Mouse (Mus musculus) midbrain, embryonic 13.5 days (tissue): ENCODE results near the gene S100pbp. TPM values are rescaled to one million over a fixed set of nuclear protein-coding genes. Genes with fewer than 3 reads are reported as not detected.

ENCODE experiments used
- ATAC-seq: fragments of 200-750 bp; cut with Nextera tagmentation; 2 replicates; pipeline ENCODE4 v1.8.0; 2017; ENCODE audit warnings: mild to moderate bottlenecking, moderate TSS enrichment, moderate library complexity
- H3K27ac ChIP-seq: fragments of 300-500 bp; sonication (generic); 2 replicates; pipeline ENCODE4 v1.5.1; 2015; ENCODE audit warnings: inconsistent platforms, mild to moderate bottlenecking, moderate library complexity
- H3K27me3 ChIP-seq: fragments of 300-500 bp; sonication (generic); 2 replicates; pipeline ENCODE4 v1.6.1; 2015; ENCODE audit warnings: mild to moderate bottlenecking, inconsistent platforms
- H3K36me3 ChIP-seq: fragments of 300-500 bp; sonication (generic); 2 replicates; pipeline ENCODE4 v1.6.1; 2015; ENCODE audit warnings: mild to moderate bottlenecking, inconsistent platforms
- H3K4me1 ChIP-seq: fragments of 300-500 bp; sonication (generic); replicated peaks from 2 replicates; pipeline ENCODE4 v1.6.1; 2015; ENCODE audit warnings: inconsistent platforms
- H3K4me2 ChIP-seq: fragments of 300-500 bp; sonication (generic); replicated peaks from 2 replicates; pipeline ENCODE4 v1.6.1; 2015; ENCODE audit warnings: moderate library complexity, mild to moderate bottlenecking, inconsistent platforms
- H3K4me3 ChIP-seq: fragments of 300-500 bp; sonication (generic); replicated peaks from 2 replicates; pipeline ENCODE4 v1.5.1; 2015; ENCODE audit warnings: mild to moderate bottlenecking, inconsistent platforms
- H3K9ac ChIP-seq: fragments of 300-500 bp; sonication (generic); replicated peaks from 2 replicates; pipeline ENCODE4 v1.6.1; 2015; ENCODE audit warnings: mild to moderate bottlenecking, inconsistent platforms
- H3K9me3 ChIP-seq: fragments of 300-500 bp; sonication (generic); 2 replicates; pipeline ENCODE4 v1.6.1; 2016; ENCODE audit warnings: mild to moderate bottlenecking, inconsistent platforms
- WGBS: fragments of 180-500 bp; shearing (Covaris S2); methylation state at CpG from one replicate; pipeline ENCODE4 v1.1.7; 2015; 5-methylcytosine and 5-hydroxymethylcytosine counted together
- polyA plus RNA-seq: library from polyadenylated mRNA; unstranded; fragments of >200 nt; fragmentation: Nextera tagmentation; extraction: Ambion mirVana; gene quantifications from 2 replicates; pipeline ENCODE4 v1.2.1, GENCODE M21; 2015

The S100pbp gene
- polyA plus RNA-seq, 1 experiment from 2014 or later, result 19.9 TPM

- Histone ChIP-seq H3K36me3 (no peaks in the 10 kb centered on the region), H3K4me2 (peak overlapping the region; percentile 28), H3K4me1 (peaks cover 36% of the 10 kb centered on the region), H3K4me3 (no peak overlapping the region), H3K27me3 (peaks cover 61% of the 10 kb centered on the region), H3K27ac (no peak overlapping the region), H3K9ac (no peak overlapping the region), H3K9me3 (no peaks in the 10 kb centered on the region)
- 8% methylated on average over 15 of the region's 15 CpGs for WGBS
- ATAC-seq, result peak; percentile 49
These were observed 54.5 kb downstream of the S100pbp start for GRCm38 (mm10) chr4:129134799-129135585.

- Histone ChIP-seq H3K4me3 (no peak overlapping the region), H3K4me1 (peaks cover 48% of the 10 kb centered on the region), H3K36me3 (no peaks in the 10 kb centered on the region), H3K9ac (no peak overlapping the region), H3K4me2 (peak overlapping the region; percentile 32), H3K9me3 (no peaks in the 10 kb centered on the region), H3K27me3 (peaks cover 33% of the 10 kb centered on the region), H3K27ac (no peak overlapping the region)
- no peak for ATAC-seq
- WGBS, result 7% methylated on average over 17 of the region's 17 CpGs
These were observed 58.7 kb downstream of the S100pbp start for GRCm38 (mm10) chr4:129130755-129131303.

- H3K27me3 ChIP-seq, result peaks cover 33% of the 10 kb centered on the region
- no peak overlapping the region for H3K4me3 ChIP-seq
- no peaks in the 10 kb centered on the region for H3K36me3 ChIP-seq
- H3K4me2 ChIP-seq, result peak overlapping the region; percentile 32
- H3K9me3 ChIP-seq, result no peaks in the 10 kb centered on the region
- ATAC-seq, result peak; percentile 64; the same call in 1 of the 2 replicates
- peaks cover 53% of the 10 kb centered on the region for H3K4me1 ChIP-seq
- no peak overlapping the region for H3K27ac ChIP-seq
- 2% methylated on average over 8 of the region's 8 CpGs for WGBS
- no peak overlapping the region for H3K9ac ChIP-seq
These were observed 59.4 kb downstream of the S100pbp start for GRCm38 (mm10) chr4:129130149-129130548.

- H3K27me3 ChIP-seq, result peaks cover 34% of the 10 kb centered on the region; the same call in 1 of the 2 replicates
- ATAC-seq, result no peak
- H3K4me3 ChIP-seq, result no peak overlapping the region
- no peak overlapping the region for H3K27ac ChIP-seq
- H3K36me3 ChIP-seq, result no peaks in the 10 kb centered on the region
- peaks cover 54% of the 10 kb centered on the region for H3K4me1 ChIP-seq
- H3K9me3 ChIP-seq, result no peaks in the 10 kb centered on the region
- 50% methylated on average over 9 of the region's 9 CpGs for WGBS
- H3K9ac ChIP-seq, result no peak overlapping the region
- no peak overlapping the region for H3K4me2 ChIP-seq
These were observed 60.1 kb downstream of the S100pbp start for GRCm38 (mm10) chr4:129129387-129129786.

- H3K4me2 ChIP-seq, result no peak overlapping the region
- ATAC-seq, result peak; percentile 39; the same call in 1 of the 2 replicates
- H3K9ac ChIP-seq, result no peak overlapping the region; the same call in 1 of the 2 replicates
- WGBS, result 63% methylated on average over 13 of the region's 13 CpGs
- H3K4me1 ChIP-seq, result peaks cover 54% of the 10 kb centered on the region
- H3K27me3 ChIP-seq, result peaks cover 38% of the 10 kb centered on the region
- no peak overlapping the region for H3K27ac ChIP-seq
- no peaks in the 10 kb centered on the region for H3K9me3 ChIP-seq
- H3K4me3 ChIP-seq, result no peak overlapping the region
- H3K36me3 ChIP-seq, result no peaks in the 10 kb centered on the region
These were observed 60.8 kb downstream of the S100pbp start for GRCm38 (mm10) chr4:129128582-129129338.

- no peak overlapping the region for H3K9ac ChIP-seq
- no peaks in the 10 kb centered on the region for H3K9me3 ChIP-seq
- H3K36me3 ChIP-seq, result no peaks in the 10 kb centered on the region
- no peak overlapping the region for H3K27ac ChIP-seq
- H3K27me3 ChIP-seq, result peaks cover 45% of the 10 kb centered on the region
- ATAC-seq, result no peak
- WGBS, result 10% methylated on average over 19 of the region's 19 CpGs
- peak overlapping the region; percentile 22 for H3K4me3 ChIP-seq
- H3K4me1 ChIP-seq, result peaks cover 61% of the 10 kb centered on the region
- H3K4me2 ChIP-seq, result peak overlapping the region; percentile 45
These were observed 63.6 kb downstream of the S100pbp start for GRCm38 (mm10) chr4:129125736-129126451.

GRCm38 (mm10) chr4:129124652-129125146, 64.8 kb downstream of the S100pbp start:
- no peak overlapping the region; the same call in 1 of the 2 replicates for H3K27ac ChIP-seq
- H3K4me2 ChIP-seq, result peak overlapping the region; percentile 45
- peaks cover 58% of the 10 kb centered on the region for H3K4me1 ChIP-seq
- H3K9ac ChIP-seq, result peak overlapping the region; percentile 14; the same call in 1 of the 2 replicates
- no peaks in the 10 kb centered on the region for H3K9me3 ChIP-seq
- H3K4me3 ChIP-seq, result no peak overlapping the region
- H3K27me3 ChIP-seq, result peaks cover 55% of the 10 kb centered on the region
- 8% methylated on average over 13 of the region's 13 CpGs for WGBS
- H3K36me3 ChIP-seq, result no peaks in the 10 kb centered on the region
- ATAC-seq, result no peak; the same call in 1 of the 2 replicates

- Histone ChIP-seq H3K4me2 (no peak overlapping the region), H3K27ac (no peak overlapping the region), H3K4me1 (peaks cover 41% of the 10 kb centered on the region), H3K9me3 (no peaks in the 10 kb centered on the region), H3K9ac (no peak overlapping the region), H3K36me3 (no peaks in the 10 kb centered on the region), H3K4me3 (no peak overlapping the region), H3K27me3 (peaks cover 71% of the 10 kb centered on the region)
- WGBS, result 50% methylated on average over 8 of the region's 8 CpGs
- ATAC-seq, result no peak
These were observed 66.8 kb downstream of the S100pbp start for GRCm38 (mm10) chr4:129122719-129123118.

GRCm38 (mm10) chr4:129122107-129122506, 67.4 kb downstream of the S100pbp start:
- peaks cover 73% of the 10 kb centered on the region for H3K27me3 ChIP-seq
- peaks cover 41% of the 10 kb centered on the region for H3K4me1 ChIP-seq
- no peak overlapping the region for H3K4me3 ChIP-seq
- no peak overlapping the region for H3K9ac ChIP-seq
- no peaks in the 10 kb centered on the region for H3K9me3 ChIP-seq
- WGBS, result 37% methylated on average over 9 of the region's 9 CpGs
- H3K4me2 ChIP-seq, result peak overlapping the region; percentile 93; the same call in 1 of the 2 replicates
- no peak for ATAC-seq
- no peaks in the 10 kb centered on the region for H3K36me3 ChIP-seq
- no peak overlapping the region for H3K27ac ChIP-seq

GRCm38 (mm10) chr4:129121569-129122086, 67.9 kb downstream of the S100pbp start, which contains the start of gene Hpca:
Gene Hpca, minus strand, starts transcription at chr4:129122036.
- peaks cover 41% of the 10 kb centered on the region for H3K4me1 ChIP-seq
- H3K4me3 ChIP-seq, result peak within 1 kb of the TSS; percentile 46
- ATAC-seq, result peak; percentile 37
- peak within 1 kb of the TSS; percentile 93 for H3K4me2 ChIP-seq
- H3K27me3 ChIP-seq, result peaks cover 76% of the 10 kb centered on the region
- peak within 1 kb of the TSS; percentile 65 for H3K9ac ChIP-seq
- H3K36me3 ChIP-seq, result no peaks in the 10 kb centered on the region
- WGBS, result 1% methylated on average over 17 of the region's 17 CpGs
- no peak within 1 kb of the TSS for H3K27ac ChIP-seq
- H3K9me3 ChIP-seq, result no peaks in the 10 kb centered on the region
